Mouse (Mus musculus) brain, embryonic 14.5 days (tissue): ENCODE measurements around the gene Nectin2.

ENCODE experiments used
- CTCF ChIP-seq: fragments of 200-500 bp; IDR thresholded peaks from 2 replicates; pipeline ENCODE4 v1.5.1; 2012; ENCODE audit warnings: inconsistent platforms, mild to moderate bottlenecking, moderate library complexity, borderline replicate concordance; ENCODE audit not compliant: insufficient read depth, insufficient read length; ENCODE audit errors: extremely low read depth
- POLR2A ChIP-seq: fragments of 200-500 bp; IDR thresholded peaks from 2 replicates; pipeline ENCODE4 v1.6.1; 2012; ENCODE audit warnings: mild to moderate bottlenecking, inconsistent platforms, borderline replicate concordance; ENCODE audit not compliant: poor library complexity, insufficient read depth, insufficient read length, severe bottlenecking; ENCODE audit errors: extremely low read depth

- TF ChIP-seq POLR2A (peak; percentile 63; the same call in 1 of the 2 replicates), CTCF (peak; percentile 93)
Measured at GRCm38 (mm10) chr7:19749389-19750216, 680 bp downstream of the Nectin2 start.
